Mouse (Mus musculus) liver, embryonic 15.5 days (tissue): ENCODE measurements around the gene Vmn2r86. TPM values are rescaled to one million over a fixed set of nuclear protein-coding genes. Genes with fewer than 3 reads are reported as not detected.
"Not testable (repeated sequence)": the region's sequence is repeated elsewhere in the genome, so short reads cannot be mapped to it uniquely, and the experiment has no call there.

Source experiments
- ATAC-seq: fragments of 200-750 bp; cut with Nextera tagmentation; 2 replicates; pipeline ENCODE4 v1.8.0; 2017; ENCODE audit warnings: moderate number of reproducible peaks, mild to moderate bottlenecking, moderate library complexity; ENCODE audit not compliant: insufficient read depth
- H3K27ac ChIP-seq: fragments of 300-500 bp; sonication (generic); replicated peaks from 2 replicates; pipeline ENCODE4 v1.5.1; 2015; ENCODE audit warnings: mild to moderate bottlenecking, inconsistent platforms
- H3K27me3 ChIP-seq: fragments of 300-500 bp; sonication (generic); 2 replicates; pipeline ENCODE4 v1.6.1; 2015; ENCODE audit warnings: mild to moderate bottlenecking, inconsistent platforms
- H3K36me3 ChIP-seq: fragments of 300-500 bp; sonication (generic); replicated peaks from 2 replicates; pipeline ENCODE4 v1.6.1; 2015; ENCODE audit warnings: moderate library complexity, mild to moderate bottlenecking, inconsistent platforms
- H3K4me1 ChIP-seq: fragments of 300-500 bp; sonication (generic); replicated peaks from 2 replicates; pipeline ENCODE4 v1.6.1; 2015; ENCODE audit warnings: inconsistent platforms
- H3K4me2 ChIP-seq: fragments of 300-500 bp; sonication (generic); 2 replicates; pipeline ENCODE4 v1.6.1; 2015; ENCODE audit warnings: moderate library complexity, mild to moderate bottlenecking, inconsistent platforms
- H3K4me3 ChIP-seq: fragments of 300-500 bp; sonication (generic); replicated peaks from 2 replicates; pipeline ENCODE4 v1.5.1; 2015; ENCODE audit warnings: mild to moderate bottlenecking, inconsistent platforms
- H3K9ac ChIP-seq: fragments of 300-500 bp; sonication (generic); 2 replicates; pipeline ENCODE4 v1.6.1; 2015; ENCODE audit warnings: moderate library complexity, mild to moderate bottlenecking, inconsistent platforms
- H3K9me3 ChIP-seq: fragments of 300-500 bp; sonication (generic); replicated peaks from 2 replicates; pipeline ENCODE4 v1.6.1; 2016; ENCODE audit warnings: inconsistent platforms
- WGBS: fragments of 180-500 bp; shearing (Covaris S2); methylation state at CpG from one replicate; pipeline ENCODE4 v1.1.7; 2015; ENCODE audit warnings: mixed read lengths; ENCODE audit not compliant: insufficient replicate concordance; 5-methylcytosine and 5-hydroxymethylcytosine counted together
- polyA plus RNA-seq: library from polyadenylated mRNA; unstranded; fragments of >200 nt; fragmentation: Nextera tagmentation; extraction: Ambion mirVana; gene quantifications from 2 replicates; pipeline ENCODE4 v1.2.1, GENCODE M21; 2015

Gene Vmn2r86
- not detected in 2 replicates for polyA plus RNA-seq

- 75% methylated on average over 1 of the region's 1 CpGs for WGBS
- H3K27me3 ChIP-seq, H3K4me2 ChIP-seq, H3K27ac ChIP-seq, H3K4me1 ChIP-seq, H3K9ac ChIP-seq, H3K36me3 ChIP-seq, H3K4me3 ChIP-seq, H3K9me3 ChIP-seq, ATAC-seq: not testable (repeated sequence)
Measured at GRCm38 (mm10) chr10:130455950-130456349, at the start of gene Vmn2r86. Gene Vmn2r86 (minus strand): TSS chr10:130456050.

GRCm38 (mm10) chr10:130497296-130497695 is 41.4 kb upstream of the Vmn2r86 start, which contains the start of gene Vmn2r87:
Gene Vmn2r87 (minus strand): TSS chr10:130497396.
- H3K4me3 ChIP-seq: no peak within 1 kb of the TSS
- no peaks in the 10 kb centered on the region for H3K27me3 ChIP-seq
- no peak within 1 kb of the TSS for H3K27ac ChIP-seq
- no peaks in the 10 kb centered on the region for H3K36me3 ChIP-seq
- no peak within 1 kb of the TSS for H3K9ac ChIP-seq
- no peak within 1 kb of the TSS for H3K4me2 ChIP-seq
- H3K4me1 ChIP-seq: no peaks in the 10 kb centered on the region
- no peaks in the 10 kb centered on the region for H3K9me3 ChIP-seq
- ATAC-seq: no peak

GRCm38 (mm10) chr10:130470311-130470760 is 14.5 kb upstream of the Vmn2r86 start:
- peak overlapping the region; percentile 67 for H3K4me2 ChIP-seq
- ATAC-seq: no peak
- H3K4me3 ChIP-seq: peak overlapping the region; percentile 40
- no peak overlapping the region for H3K9ac ChIP-seq
- 2% methylated on average over 36 of the region's 36 CpGs for WGBS
- no peaks in the 10 kb centered on the region for H3K9me3 ChIP-seq
- H3K27ac ChIP-seq: no peak overlapping the region
- no peaks in the 10 kb centered on the region for H3K36me3 ChIP-seq
- peaks cover 8% of the 10 kb centered on the region for H3K27me3 ChIP-seq
- H3K4me1 ChIP-seq: no peaks in the 10 kb centered on the region

- Histone ChIP-seq H3K4me2 (no peak overlapping the region), H3K36me3 (no peaks in the 10 kb centered on the region), H3K27me3 (no peaks in the 10 kb centered on the region), H3K27ac (no peak overlapping the region), H3K9me3 (no peaks in the 10 kb centered on the region), H3K9ac (no peak overlapping the region), H3K4me3 (no peak overlapping the region), H3K4me1 (no peaks in the 10 kb centered on the region)
- WGBS: 74% methylated on average over 21 of the region's 21 CpGs
- ATAC-seq: no peak
Measured at GRCm38 (mm10) chr10:130444776-130445175, 11.1 kb downstream of the Vmn2r86 start.

GRCm38 (mm10) chr10:130434185-130434898 is 21.5 kb downstream of the Vmn2r86 start:
- not testable (repeated sequence) for H3K9me3 ChIP-seq

GRCm38 (mm10) chr10:130429603-130430002 is 26.2 kb downstream of the Vmn2r86 start, which contains the start of gene Vmn2r85:
Gene Vmn2r85 (minus strand): TSS chr10:130429703.
- H3K9me3 ChIP-seq, H3K4me3 ChIP-seq, H3K27ac ChIP-seq, H3K36me3 ChIP-seq, H3K4me2 ChIP-seq, H3K27me3 ChIP-seq, H3K9ac ChIP-seq, ATAC-seq, H3K4me1 ChIP-seq: not testable (repeated sequence)

More at GRCm38 (mm10) chr10:130434185-130434898, 21.5 kb downstream of the Vmn2r86 start:
- H3K27ac ChIP-seq, H3K9ac ChIP-seq, H3K4me2 ChIP-seq, H3K4me1 ChIP-seq, H3K4me3 ChIP-seq, ATAC-seq, H3K27me3 ChIP-seq, H3K36me3 ChIP-seq: not testable (repeated sequence)
- WGBS: 63% methylated on average over 11 of the region's 11 CpGs

- H3K27me3 ChIP-seq, ATAC-seq, H3K4me3 ChIP-seq, H3K36me3 ChIP-seq, H3K9ac ChIP-seq, H3K9me3 ChIP-seq, H3K27ac ChIP-seq, H3K4me2 ChIP-seq, H3K4me1 ChIP-seq: not testable (repeated sequence)
- 31% methylated on average over 2 of the region's 2 CpGs for WGBS
Measured at GRCm38 (mm10) chr10:130422368-130422767, 33.5 kb downstream of the Vmn2r86 start.

- Histone ChIP-seq H3K36me3 (no peaks in the 10 kb centered on the region), H3K27ac (no peak overlapping the region), H3K4me3 (no peak overlapping the region), H3K9me3 (no peaks in the 10 kb centered on the region), H3K4me1 (no peaks in the 10 kb centered on the region), H3K9ac (no peak overlapping the region), H3K4me2 (no peak overlapping the region), H3K27me3 (no peaks in the 10 kb centered on the region)
- WGBS: 54% methylated on average over 3 of the region's 3 CpGs
- no peak for ATAC-seq
Measured at GRCm38 (mm10) chr10:130420401-130420800, 35.4 kb downstream of the Vmn2r86 start.

GRCm38 (mm10) chr10:130419954-130420353 is 35.9 kb downstream of the Vmn2r86 start:
- H3K9ac ChIP-seq, H3K9me3 ChIP-seq, H3K4me3 ChIP-seq, H3K4me2 ChIP-seq, H3K27me3 ChIP-seq, H3K36me3 ChIP-seq, H3K27ac ChIP-seq, ATAC-seq, H3K4me1 ChIP-seq: not testable (repeated sequence)
- WGBS: 35% methylated on average over 2 of the region's 2 CpGs

GRCm38 (mm10) chr10:130416352-130416751 is 39.5 kb downstream of the Vmn2r86 start:
- H3K9ac ChIP-seq, H3K36me3 ChIP-seq, H3K9me3 ChIP-seq, H3K4me2 ChIP-seq, ATAC-seq, H3K27me3 ChIP-seq, H3K4me3 ChIP-seq, H3K27ac ChIP-seq, H3K4me1 ChIP-seq: not testable (repeated sequence)

- H3K4me1 ChIP-seq, H3K4me2 ChIP-seq, H3K27ac ChIP-seq, H3K4me3 ChIP-seq, H3K9ac ChIP-seq, H3K27me3 ChIP-seq, H3K36me3 ChIP-seq, H3K9me3 ChIP-seq: not testable (repeated sequence)
- ATAC-seq: 0 out of 2 replicates have a peak, but pooled peaks have one; percentile 40
- 54% methylated on average over 30 of the region's 35 CpGs for WGBS
Measured at GRCm38 (mm10) chr10:130412167-130412698, 43.6 kb downstream of the Vmn2r86 start.

GRCm38 (mm10) chr10:130394232-130394631 is 61.6 kb downstream of the Vmn2r86 start, which contains the start of gene Vmn2r84:
Gene Vmn2r84 (minus strand): TSS chr10:130394332.
- Histone ChIP-seq H3K36me3 (no peaks in the 10 kb centered on the region), H3K9ac (no peak within 1 kb of the TSS), H3K9me3 (no peaks in the 10 kb centered on the region), H3K4me1 (no peaks in the 10 kb centered on the region), H3K27me3 (no peaks in the 10 kb centered on the region), H3K4me2 (no peak within 1 kb of the TSS), H3K4me3 (no peak within 1 kb of the TSS), H3K27ac (no peak within 1 kb of the TSS)
- no peak for ATAC-seq
